ENCODE assay signal across 9 mouse cellular contexts in genomic region chr2:26483230-26483869, GRCm38 (mm10). TPM values are rescaled to one million over a fixed set of nuclear protein-coding genes. Genes with fewer than 3 reads are reported as not detected.
A peak's percentile ranks its signal among the peaks of the same experiment; 100 is the strongest.
DNase-seq lines count a peak whose midpoint lies in the region; ATAC-seq and TF ChIP-seq lines count a peak whose summit lies in the region.
"Had no signal": no experiment of that assay in that cellular context is flagged by ENCODE, and none has a peak within 500 bp of the region (broad histone marks: within the 10 kb centered on the region; RNA-seq: fewer than 3 reads in every experiment).

No protein-coding gene starts in this region.

- no peak for DNase-seq in layer of hippocampus, adult 2 months (ENCODE audit: low spot score in 2 of 2)
- no peak for DNase-seq in layer of hippocampus, adult 11-12 months (ENCODE audit: low spot score)
- no peak for DNase-seq in liver, embryonic 14.5 days (ENCODE audit: low read depth in 3 of 3, low spot score in 3 of 3)
- DNase-seq in spleen, adult 12 weeks (ENCODE audit: low spot score) = peak; percentile 22
- no peak for DNase-seq in ovary, postnatal 36 days (ENCODE audit: low spot score)
- no peak for DNase-seq in left cerebral cortex, adult 8-10 months (ENCODE audit: low spot score in 2 of 2)
- no peak for DNase-seq in right cerebral cortex, postnatal 25 days

- no peak for TF ChIP-seq CTCF in layer of hippocampus, adult 2 months (conservative IDR thresholded peaks at IDR 0.05)
- no peak for TF ChIP-seq CTCF in liver, embryonic 14.5 days (IDR thresholded peaks at IDR 0.05; ENCODE audit: low read depth)

- H3K4me2 ChIP-seq in forebrain, embryonic 16.5 days (ENCODE audit: low read length) = no peak overlapping the region
- H3K4me2 ChIP-seq in liver, embryonic 14.5 days (ENCODE audit: low read depth) = no peak overlapping the region
- H3K4me2 ChIP-seq: limb, embryonic 12.5 days had no signal

- ATAC-seq in forebrain, embryonic 16.5 days = no peak
- 0 out of 2 replicates have a peak, but pooled peaks have one; percentile 38 for ATAC-seq in liver, embryonic 14.5 days (ENCODE audit: insufficient read depth)

- H3K4me3 ChIP-seq in layer of hippocampus, adult 2 months = no peak overlapping the region
- H3K4me3 ChIP-seq in forebrain, embryonic 16.5 days (replicated peaks; ENCODE audit: low read length) = no peak overlapping the region
- H3K4me3 ChIP-seq in liver, embryonic 14.5 days (ENCODE audit: insufficient read depth in 1 of 2, low read depth in 2 of 2, low read length in 2 of 2) = no peak overlapping the region
- H3K4me3 ChIP-seq: limb, embryonic 12.5 days had no signal

- no peak for TF ChIP-seq EP300 in liver, embryonic 14.5 days (IDR thresholded peaks at IDR 0.05; ENCODE audit: low read depth)

- H3K9me3 ChIP-seq in forebrain, embryonic 16.5 days (ENCODE audit: control insufficient read depth, low read length) = no peaks in the 10 kb centered on the region
- no peaks in the 10 kb centered on the region for H3K9me3 ChIP-seq in liver, embryonic 14.5 days (ENCODE audit: control insufficient read depth, low read length)
- H3K9me3 ChIP-seq: limb, embryonic 12.5 days had no signal

- H3K9ac ChIP-seq in forebrain, embryonic 16.5 days (replicated peaks; ENCODE audit: low read depth, low read length) = no peak overlapping the region
- H3K9ac ChIP-seq in liver, embryonic 14.5 days (replicated peaks) = no peak overlapping the region
- H3K9ac ChIP-seq: limb, embryonic 12.5 days had no signal

- H3K36me3 ChIP-seq in forebrain, embryonic 16.5 days (ENCODE audit: control insufficient read depth, insufficient read depth) = no peaks in the 10 kb centered on the region
- H3K36me3 ChIP-seq in liver, embryonic 14.5 days (replicated peaks; ENCODE audit: control insufficient read depth, insufficient read depth, low read depth) = no peaks in the 10 kb centered on the region

- H3K4me1 ChIP-seq in forebrain, embryonic 16.5 days (replicated peaks; ENCODE audit: control insufficient read depth, insufficient read depth, low read length) = peaks cover 67% of the 10 kb centered on the region
- peaks cover 0 to 12% of the 10 kb centered on the region in 2 experiments; a peak in 2 of 4 replicates for H3K4me1 ChIP-seq in liver, embryonic 14.5 days (replicated peaks; ENCODE audit: control insufficient read depth in 2 of 2, insufficient read depth in 2 of 2, low read length in 1 of 2)

- H3K27ac ChIP-seq in layer of hippocampus, adult 2 months = peak overlapping the region; percentile 86
- peak overlapping the region; percentile 27; the same call in 1 of the 2 replicates for H3K27ac ChIP-seq in forebrain, embryonic 16.5 days (ENCODE audit: low read length)
- H3K27ac ChIP-seq in liver, embryonic 14.5 days = no peak overlapping the region
- H3K27ac ChIP-seq: limb, embryonic 12.5 days had no signal

- no peaks in the 10 kb centered on the region for H3K27me3 ChIP-seq in forebrain, embryonic 16.5 days (replicated peaks; ENCODE audit: control insufficient read depth, insufficient read depth, low read length)
- no peaks in the 10 kb centered on the region; the same call in 1 of the 2 replicates for H3K27me3 ChIP-seq in liver, embryonic 14.5 days (ENCODE audit: control insufficient read depth, insufficient read depth, low read length)
- H3K27me3 ChIP-seq: limb, embryonic 12.5 days had no signal

- WGBS in forebrain, embryonic 16.5 days = 60% methylated on average over 12 of the region's 13 CpGs
- 8% methylated on average over 13 of the region's 13 CpGs for WGBS in liver, embryonic 14.5 days (ENCODE audit: insufficient replicate concordance)

RNA-seq across cellular contexts. Expression of gene Notch1, which starts 33.1 kb away (rescaled TPM):
- total RNA-seq in layer of hippocampus, adult 2 months (2021) = 10 to 100 TPM; 32.7 to 35.7 TPM
- polyA plus RNA-seq in forebrain, embryonic 16.5 days (2015; fragmentation: Nextera tagmentation; extraction: Ambion mirVana) = 20.2 and 23.6 TPM in 2 replicates
- 1.7 and 1.8 TPM in 2 replicates for polyA plus RNA-seq in liver, embryonic 14.5 days (2012; rRNA removed)
- 2.1 and 2.3 TPM in 2 replicates for polyA plus RNA-seq in liver, embryonic 14.5 days (2014; fragmentation: Nextera tagmentation; extraction: Ambion mirVana)
- total RNA-seq in left cerebral cortex, adult 8-10 months (2022) = 10 to 100 TPM; 23.3 to 28.8 (median 26.6) TPM

RNA-seq across cellular contexts. Expression of gene Sec16a, which starts 38.3 kb away (rescaled TPM):
- total RNA-seq in layer of hippocampus, adult 2 months (2021) = 10 to 100 TPM; 49.3 to 51.3 TPM
- polyA plus RNA-seq in forebrain, embryonic 16.5 days (2015; fragmentation: Nextera tagmentation; extraction: Ambion mirVana) = 21.5 and 23.1 TPM in 2 replicates
- polyA plus RNA-seq in liver, embryonic 14.5 days (2012; rRNA removed) = 9.4 and 10.5 TPM in 2 replicates
- 9.3 and 10.7 TPM in 2 replicates for polyA plus RNA-seq in liver, embryonic 14.5 days (2014; fragmentation: Nextera tagmentation; extraction: Ambion mirVana)
- total RNA-seq in left cerebral cortex, adult 8-10 months (2022) = 10 to 100 TPM; 41.2 to 50.9 (median 43.0) TPM
